Comparison of ENCODE assay signal across 8 mouse cellular contexts in genomic region chr19:21106241-21106669, GRCm38 (mm10).
DNase-seq lines count a peak whose midpoint lies in the region; ATAC-seq and TF ChIP-seq lines count a peak whose summit lies in the region.

No protein-coding gene starts in this region.

- H3K4me3 ChIP-seq in heart, embryonic 10.5 days: no peak overlapping the region
- H3K4me3 ChIP-seq in heart, postnatal 0 days (ENCODE audit: low read depth, low read length): no peak overlapping the region
- no peak overlapping the region for H3K4me3 ChIP-seq in stomach, postnatal 0 days (ENCODE audit: low read depth, low read length)

- H3K9me3 ChIP-seq in heart, embryonic 10.5 days: no peaks in the 10 kb centered on the region
- no peaks in the 10 kb centered on the region for H3K9me3 ChIP-seq in heart, postnatal 0 days (replicated peaks; ENCODE audit: control insufficient read depth, low read length)
- no peaks in the 10 kb centered on the region for H3K9me3 ChIP-seq in stomach, postnatal 0 days (ENCODE audit: control insufficient read depth, low read length)

- H3K27me3 ChIP-seq in heart, embryonic 10.5 days (ENCODE audit: insufficient read depth, poor library complexity, severe bottlenecking): no peaks in the 10 kb centered on the region
- no peaks in the 10 kb centered on the region for H3K27me3 ChIP-seq in heart, postnatal 0 days (ENCODE audit: control insufficient read depth, insufficient read depth, low read length)
- H3K27me3 ChIP-seq in stomach, postnatal 0 days (ENCODE audit: control insufficient read depth, insufficient read depth, low read length): no peaks in the 10 kb centered on the region

- no peak overlapping the region for H3K9ac ChIP-seq in heart, postnatal 0 days (replicated peaks; ENCODE audit: low read depth, low read length)
- H3K9ac ChIP-seq in stomach, postnatal 0 days (ENCODE audit: low read length): no peak overlapping the region

- H3K4me2 ChIP-seq in heart, postnatal 0 days (ENCODE audit: low read depth, low read length): no peak overlapping the region
- H3K4me2 ChIP-seq in stomach, postnatal 0 days (replicated peaks; ENCODE audit: low read depth): no peak overlapping the region

- peak; percentile 50 for DNase-seq in heart, adult 8-10 months (ENCODE audit: low spot score)
- DNase-seq in heart, embryonic 10.5 days (ENCODE audit: low spot score): no peak
- peak; percentile 91 for DNase-seq in adipocyte (ENCODE audit: low spot score)
- no peak for DNase-seq in heart, postnatal 0 days (ENCODE audit: low spot score)
- peak; percentile 45 for DNase-seq in layer of hippocampus, adult 9-11 months
- peak; percentile 66 for DNase-seq in stomach, postnatal 0 days (ENCODE audit: low spot score)
- no peak for DNase-seq in B cell, adult 2 months
- DNase-seq in left cerebral cortex, adult 9 months (ENCODE audit: low spot score in 2 of 2): no peak

- no peak overlapping the region for H3K27ac ChIP-seq in heart, embryonic 10.5 days
- peak overlapping the region; percentile 22 for H3K27ac ChIP-seq in heart, postnatal 0 days (ENCODE audit: low read depth)
- H3K27ac ChIP-seq in stomach, postnatal 0 days (replicated peaks): peak overlapping the region; percentile 83

- WGBS in heart, embryonic 10.5 days: 58% methylated on average over 6 of the region's 6 CpGs
- 51% methylated on average over 6 of the region's 6 CpGs for WGBS in heart, postnatal 0 days
- WGBS in stomach, postnatal 0 days: 23% methylated on average over 6 of the region's 6 CpGs

- no peaks in the 10 kb centered on the region for H3K36me3 ChIP-seq in heart, embryonic 10.5 days
- no peaks in the 10 kb centered on the region for H3K36me3 ChIP-seq in heart, postnatal 0 days (replicated peaks; ENCODE audit: control insufficient read depth, insufficient read depth, low read length)
- H3K36me3 ChIP-seq in stomach, postnatal 0 days (ENCODE audit: control insufficient read depth, insufficient read depth, low read length): no peaks in the 10 kb centered on the region

- H3K4me1 ChIP-seq in heart, embryonic 10.5 days: peaks cover 10% of the 10 kb centered on the region; the same call in 1 of the 2 replicates
- H3K4me1 ChIP-seq in heart, postnatal 0 days (ENCODE audit: control insufficient read depth, insufficient read depth): no peaks in the 10 kb centered on the region
- H3K4me1 ChIP-seq in stomach, postnatal 0 days (replicated peaks; ENCODE audit: control insufficient read depth, insufficient read depth): peaks cover 6% of the 10 kb centered on the region; the same call in 1 of the 2 replicates

- TF ChIP-seq CTCF in heart, postnatal 0 days (IDR thresholded peaks at IDR 0.05; ENCODE audit: low read depth): no peak
- no peak for TF ChIP-seq CTCF in stomach, postnatal 0 days (IDR thresholded peaks at IDR 0.05; ENCODE audit: low read depth)

- peak; percentile 39 for ATAC-seq in heart, postnatal 0 days (ENCODE audit: insufficient read depth, low read depth)
- peak; percentile 71 for ATAC-seq in stomach, postnatal 0 days (ENCODE audit: low FRiP score, low TSS enrichment)

- no peak for TF ChIP-seq EP300 in heart, postnatal 0 days (IDR thresholded peaks at IDR 0.05; ENCODE audit: low read depth)
- TF ChIP-seq EP300 in stomach, postnatal 0 days (optimal IDR thresholded peaks at IDR 0.05): no peak

Comparison
In these comparisons a context has a peak if more than half of its experiments do, and no peak if none do; other contexts are left out.
1. DNase-seq: peak in heart, adult 8-10 months (single experiment), adipocyte (single experiment), layer of hippocampus, adult 9-11 months (single experiment) and stomach, postnatal 0 days (single experiment); none in heart, embryonic 10.5 days (single experiment), heart, postnatal 0 days (single experiment), B cell, adult 2 months (0 of 2) and left cerebral cortex, adult 9 months (0 of 2).